Mouse (Mus musculus): Measurements from ENCODE around the gene Limk2.

Gene Limk2

DNA sequence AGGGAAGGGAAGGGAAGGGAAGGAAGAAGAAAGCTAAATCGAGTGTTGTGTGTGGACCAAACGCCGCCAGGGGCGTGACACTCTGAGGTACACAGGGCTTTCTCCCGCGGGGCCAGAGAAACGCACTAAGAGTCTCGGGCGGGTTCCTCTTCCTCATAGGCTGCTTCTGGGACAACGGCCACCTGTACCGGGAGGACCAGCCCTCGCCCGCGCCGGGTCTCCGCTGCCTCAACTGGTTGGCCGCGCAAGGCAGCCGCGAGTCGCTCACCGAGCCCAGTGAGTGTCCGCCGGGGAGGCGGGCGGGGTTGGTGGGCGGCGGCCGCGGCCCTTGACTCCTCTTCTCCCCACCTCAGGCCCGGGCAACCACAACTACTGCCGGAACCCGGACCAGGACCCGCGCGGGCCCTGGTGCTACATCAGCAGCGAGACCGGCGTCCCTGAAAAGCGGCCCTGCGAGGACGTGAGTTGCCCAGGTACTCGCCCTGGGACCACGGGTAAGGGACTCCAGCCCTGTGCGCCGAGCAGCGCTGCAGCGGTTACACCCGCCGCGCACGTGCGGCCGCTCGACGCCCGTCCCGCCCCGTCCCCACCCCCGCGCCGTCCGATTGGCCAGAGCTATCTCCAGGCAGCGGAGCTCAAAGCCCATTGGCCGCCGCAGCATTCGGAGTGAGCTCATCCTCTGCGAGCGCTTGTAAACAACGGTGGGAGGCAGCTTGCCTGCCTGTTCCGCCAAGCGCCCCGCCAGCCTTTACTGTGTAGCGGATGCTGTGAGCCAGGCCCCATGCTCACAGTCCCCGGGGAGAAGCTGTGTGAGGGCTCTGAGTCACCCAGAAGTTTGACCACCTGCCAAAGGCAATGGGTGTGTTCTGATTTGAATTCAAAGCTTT is 77.0 kb downstream of the Limk2 start:
- DNase-seq = peak; percentile 91 to 97

DNA sequence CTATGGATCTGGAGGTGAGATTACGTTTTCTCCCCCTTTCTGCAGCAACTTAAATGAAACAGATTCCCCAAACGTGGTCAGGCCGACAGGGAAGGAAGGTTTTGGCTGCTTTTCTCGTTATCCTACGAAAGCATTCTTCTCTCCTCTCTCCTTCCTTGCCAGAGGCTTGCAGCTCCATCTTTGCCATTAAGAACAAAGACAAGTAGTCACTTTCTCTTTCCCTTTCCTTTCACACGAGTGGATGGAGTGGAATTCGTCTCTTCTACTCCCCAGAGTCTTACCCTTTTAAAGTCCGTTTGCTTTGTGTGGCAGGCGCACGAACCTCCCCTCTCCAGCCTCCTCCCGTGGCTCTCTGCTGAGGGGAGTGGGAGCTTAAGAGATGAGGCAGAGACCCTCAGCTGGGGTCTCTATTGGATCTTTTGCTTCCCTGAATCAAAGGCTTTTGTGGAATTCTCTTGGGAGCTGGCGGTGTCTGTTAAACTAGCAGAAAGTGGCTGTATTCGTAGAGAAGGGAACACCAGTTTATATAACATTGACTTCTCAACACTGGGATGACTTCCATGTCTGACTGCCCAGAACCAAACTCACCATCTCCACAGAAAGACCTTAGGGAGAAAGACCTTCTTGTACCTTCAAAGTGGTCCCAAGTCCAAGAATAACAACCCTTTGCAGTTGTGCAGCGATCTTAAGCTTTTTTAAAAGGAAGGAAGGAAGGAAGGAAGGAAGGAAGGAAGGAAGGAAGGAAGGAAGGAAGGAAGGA is 77.8 kb downstream of the Limk2 start:
- DNase-seq = no peak

DNA sequence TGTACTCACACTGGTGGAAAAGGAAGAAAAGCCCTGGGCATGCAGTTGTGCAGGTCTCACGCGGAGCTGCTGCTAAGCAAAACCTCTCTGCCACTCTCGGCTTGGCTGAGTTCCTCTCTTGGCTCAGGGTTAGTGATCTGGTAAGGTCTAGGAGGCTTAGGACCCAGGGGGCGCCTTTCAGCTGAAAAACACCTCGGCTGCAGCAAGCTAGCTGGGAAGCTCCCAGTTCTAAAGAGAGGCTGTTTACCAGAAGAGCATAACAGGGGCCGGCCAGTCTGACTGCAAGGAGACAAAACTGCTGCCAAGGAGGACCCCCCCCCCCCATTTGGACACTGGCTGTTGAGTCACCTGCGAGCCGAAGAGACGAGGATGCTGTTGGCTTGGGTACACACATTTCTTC is 78.4 kb downstream of the Limk2 start:
- DNase-seq = peak; percentile 91 to 92

DNA sequence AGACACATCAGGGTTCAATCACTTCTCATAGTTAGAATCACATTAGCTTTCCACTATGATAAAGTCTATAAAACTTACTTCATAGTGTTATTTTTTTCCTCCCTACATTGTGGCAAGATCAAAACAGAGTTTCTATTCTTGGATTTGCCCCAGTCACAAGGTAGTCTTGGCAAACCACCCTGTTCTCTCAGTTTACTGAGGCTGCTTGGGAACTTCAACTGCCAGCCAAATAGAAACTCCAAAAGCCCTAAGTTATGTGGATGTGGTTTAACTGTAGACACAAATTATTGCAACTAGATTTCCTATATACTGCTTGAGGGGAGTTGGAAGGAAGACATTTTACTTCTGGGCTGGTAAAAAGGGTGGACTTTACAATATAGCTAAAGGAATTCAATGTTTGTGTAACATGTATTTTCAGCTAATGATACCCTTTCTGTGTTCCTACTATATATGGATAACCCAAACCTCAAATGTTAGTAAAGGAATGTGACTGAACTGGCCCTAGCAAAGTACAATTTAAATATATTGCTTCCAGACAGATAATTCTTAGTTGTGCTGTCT is 79.0 kb downstream of the Limk2 start, which contains the start of gene Pik3ip1:
Gene Pik3ip1 (plus strand): TSS at position 511 of the 561 bp plus-strand sequence.
- DNase-seq = peak in 1 of 2 experiments; percentile 22

DNA sequence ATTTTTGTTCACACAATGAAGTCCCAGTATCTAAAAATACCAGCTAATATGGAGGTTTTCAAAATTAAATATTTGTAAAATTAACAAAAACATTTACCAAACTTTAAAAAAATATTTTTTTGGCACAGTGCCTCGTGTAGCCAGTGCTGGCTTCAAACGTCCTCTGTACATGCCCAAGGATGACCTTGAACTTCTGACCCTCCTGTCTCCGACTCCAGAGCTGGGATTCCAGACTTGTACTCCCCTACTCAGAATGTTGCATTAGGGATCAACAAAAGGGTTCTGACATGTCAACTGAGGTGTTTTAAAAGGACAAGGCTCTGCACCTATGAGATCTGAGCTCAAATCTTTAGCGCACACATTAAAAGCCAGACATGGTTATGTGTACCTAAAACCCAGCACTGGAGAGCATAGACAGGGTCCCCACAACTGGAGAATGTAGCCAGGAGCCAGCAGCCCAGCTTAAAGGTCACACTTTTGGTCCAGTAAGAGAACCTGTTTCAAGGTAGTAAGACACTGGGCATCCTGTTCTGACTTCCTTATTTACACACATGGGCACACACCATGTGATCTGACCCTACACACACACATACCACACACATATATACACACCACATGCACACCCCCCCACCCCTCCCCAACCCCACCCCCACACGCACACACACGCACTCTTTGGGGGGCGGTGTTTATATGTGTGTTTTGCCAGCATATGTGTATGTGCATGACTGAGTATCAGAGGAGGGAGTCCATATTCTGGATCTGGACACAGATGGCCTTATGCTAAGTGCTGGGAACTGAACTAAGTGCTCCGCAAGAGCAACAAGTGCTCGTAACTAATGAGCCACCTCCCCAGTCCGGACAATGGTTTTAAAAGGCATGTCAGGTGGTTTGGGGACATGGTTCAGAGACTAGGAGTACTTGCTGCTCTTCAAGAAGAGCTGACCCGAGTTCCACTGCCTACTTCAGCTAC is 79.9 kb downstream of the Limk2 start:
- no peak for DNase-seq

DNA sequence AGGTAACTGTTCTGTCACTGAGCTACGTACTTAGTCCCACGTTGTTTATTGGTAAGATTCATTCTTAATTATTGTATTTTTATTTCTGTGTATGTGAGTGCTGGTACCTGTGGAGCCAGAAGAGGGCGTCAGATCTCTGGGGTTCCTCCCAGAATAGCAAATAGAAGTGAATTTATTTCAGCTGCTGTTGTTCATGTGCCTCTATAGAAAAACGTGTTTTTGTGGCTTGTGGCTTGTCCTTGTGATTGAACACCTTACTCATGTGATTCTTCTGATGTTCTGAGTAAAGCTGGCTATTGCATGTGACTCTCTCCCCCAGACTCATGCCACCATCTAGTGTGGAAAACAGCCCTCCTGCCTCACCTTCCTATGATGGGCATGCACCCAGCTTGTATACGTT is 80.7 kb downstream of the Limk2 start:
- DNase-seq = no peak

DNA sequence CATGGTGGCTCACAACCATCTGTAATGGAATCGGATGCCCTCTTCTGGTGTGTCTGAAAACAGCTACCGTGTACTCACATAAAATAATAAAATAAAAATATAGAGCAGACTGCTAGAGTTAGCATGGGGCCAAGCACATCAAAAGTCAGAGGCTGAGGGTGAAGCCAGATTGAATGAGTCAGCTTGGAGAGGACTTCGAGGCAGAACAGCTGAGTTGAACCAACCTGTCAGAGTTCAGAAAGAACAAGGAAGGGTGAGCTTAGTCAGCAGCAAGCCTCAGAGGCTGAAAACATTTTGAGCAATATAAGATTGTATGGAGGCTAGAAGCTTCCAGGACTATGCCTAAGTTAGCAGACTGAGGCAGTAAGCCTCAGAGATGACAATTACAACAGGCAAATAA is 90.7 kb downstream of the Limk2 start:
- no peak for DNase-seq

DNA sequence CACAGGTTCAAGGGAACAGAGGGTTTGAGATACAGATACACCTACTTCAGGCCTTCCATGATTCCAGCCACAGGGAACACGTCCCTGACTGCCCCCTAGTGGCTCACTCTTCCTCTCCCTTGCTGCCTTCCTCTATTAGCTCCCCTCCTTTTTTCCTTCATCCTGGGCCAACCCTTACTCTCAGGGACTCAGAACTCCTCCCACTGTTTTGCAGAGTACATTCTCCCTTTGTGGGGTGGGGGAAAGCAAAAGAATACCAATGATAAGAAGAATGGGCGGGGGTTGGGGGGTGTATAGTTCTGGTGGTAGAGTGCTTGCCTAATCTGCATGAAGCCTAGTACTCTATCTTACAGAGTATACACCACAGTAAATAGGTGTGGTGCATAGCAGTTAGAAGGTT is 94.8 kb downstream of the Limk2 start:
- DNase-seq = peak; percentile 82 to 87

DNA sequence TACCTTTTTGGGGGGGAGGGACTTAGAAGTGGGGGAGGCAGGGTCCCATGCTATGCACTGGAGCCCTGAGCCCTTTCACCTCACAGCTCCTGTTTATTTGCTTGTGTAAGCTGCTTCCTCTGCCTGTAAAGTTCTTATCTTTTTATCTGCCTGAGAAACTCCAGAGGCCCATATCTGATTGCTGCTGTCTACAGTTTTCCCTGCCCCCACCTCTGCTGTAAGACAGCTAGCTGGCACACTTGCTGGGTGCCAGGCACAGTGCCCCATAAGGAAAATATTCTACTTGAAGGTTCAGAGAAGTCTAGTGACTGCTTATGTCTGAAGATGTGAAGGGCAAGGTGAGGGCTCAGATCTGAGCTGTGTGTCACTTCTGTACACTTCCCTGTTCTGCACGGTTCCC is 95.7 kb downstream of the Limk2 start:
- DNase-seq = no peak

DNA sequence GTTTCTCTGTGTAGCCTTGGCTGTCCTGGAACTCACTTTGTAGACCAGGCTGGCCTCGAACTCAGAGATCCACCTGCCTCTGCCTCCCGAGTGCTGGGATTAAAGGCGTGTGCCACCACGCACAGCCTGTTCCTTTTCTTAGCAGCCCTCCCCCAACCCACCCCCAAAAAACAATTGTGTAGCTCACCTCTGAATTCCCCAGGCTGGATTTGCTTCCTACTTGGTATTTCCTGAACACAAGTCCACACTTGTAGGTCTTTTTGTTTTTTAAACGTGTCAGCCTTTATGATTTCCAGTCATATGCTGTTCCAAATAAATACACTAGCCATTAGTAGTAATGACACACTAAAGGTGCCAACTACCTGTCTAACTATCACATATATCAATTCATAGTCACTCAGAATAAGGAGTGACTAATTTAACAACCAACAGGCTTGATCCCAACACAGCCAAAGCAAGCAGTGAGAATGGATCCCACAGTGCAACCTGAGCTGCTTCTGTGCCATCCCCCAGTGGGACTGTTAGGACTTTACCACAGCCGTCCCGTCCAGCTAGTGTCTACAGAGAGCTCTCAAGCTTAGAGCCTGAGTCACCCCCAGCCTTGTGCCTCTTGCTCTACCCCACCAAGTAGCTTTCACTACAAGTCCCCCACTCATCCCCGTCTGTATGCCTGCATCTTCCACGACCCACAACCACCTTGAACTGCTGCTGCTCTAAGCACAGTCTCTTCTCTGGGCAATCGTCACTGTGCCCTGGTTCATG is 97.2 kb downstream of the Limk2 start:
- no peak for DNase-seq

DNA sequence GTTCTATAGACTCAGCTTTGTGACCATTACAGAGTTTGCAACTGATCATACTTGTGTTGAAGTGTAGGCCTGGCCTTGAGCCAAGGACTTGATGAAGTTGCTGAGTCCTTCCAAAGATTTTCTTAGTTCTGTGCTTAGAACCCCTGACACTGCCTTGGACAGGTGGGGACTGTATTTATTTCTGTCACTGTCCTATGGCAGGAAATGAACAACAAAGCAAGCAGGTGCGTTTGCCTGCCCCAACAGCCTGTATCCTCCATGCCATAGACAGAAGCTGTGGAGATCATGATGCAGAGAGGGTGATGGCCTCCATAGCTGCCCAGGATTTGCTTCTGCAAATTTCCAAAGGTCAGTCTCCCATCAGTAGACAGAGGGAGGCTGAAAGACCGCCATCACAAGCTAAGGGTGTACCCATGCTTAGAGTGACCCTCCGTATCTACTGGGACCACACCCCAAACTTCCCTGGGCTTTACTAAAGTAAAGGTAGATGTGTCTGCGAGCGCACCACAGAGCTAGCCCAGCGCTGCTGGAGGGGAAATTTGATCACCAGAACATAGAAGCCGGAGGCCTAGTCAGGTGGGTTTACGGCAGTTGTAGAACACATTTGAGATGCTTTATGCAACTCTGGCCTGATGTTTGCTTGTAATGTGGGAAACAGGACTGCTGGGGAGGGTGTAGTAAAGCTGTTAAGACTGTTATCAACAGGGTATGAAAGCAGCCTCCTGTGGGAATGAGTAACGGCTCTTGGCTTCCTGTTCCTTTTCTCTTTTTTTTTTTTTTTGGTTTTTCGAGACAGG is 98.0 kb downstream of the Limk2 start:
- no peak for DNase-seq

DNA sequence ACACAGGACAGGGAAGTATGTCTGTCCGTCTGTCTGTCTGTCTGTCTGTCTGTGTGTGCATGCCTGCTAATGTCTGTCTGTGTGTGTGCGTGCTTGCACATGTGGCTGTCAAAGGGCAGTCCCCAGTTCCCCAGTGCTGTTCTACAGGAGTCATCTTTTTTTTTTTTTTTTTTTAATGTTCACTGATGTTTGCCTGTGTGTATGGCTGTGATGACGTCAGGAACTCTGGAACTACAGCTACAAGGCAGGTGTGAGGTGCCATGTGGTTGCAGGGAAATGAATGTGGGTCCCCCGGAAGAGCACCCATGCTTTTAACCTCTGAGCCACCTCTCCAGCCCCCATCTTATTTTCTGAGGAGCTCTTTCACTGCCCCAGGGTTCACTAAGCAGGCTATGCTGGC is 99.1 kb downstream of the Limk2 start:
- no peak for DNase-seq

DNA sequence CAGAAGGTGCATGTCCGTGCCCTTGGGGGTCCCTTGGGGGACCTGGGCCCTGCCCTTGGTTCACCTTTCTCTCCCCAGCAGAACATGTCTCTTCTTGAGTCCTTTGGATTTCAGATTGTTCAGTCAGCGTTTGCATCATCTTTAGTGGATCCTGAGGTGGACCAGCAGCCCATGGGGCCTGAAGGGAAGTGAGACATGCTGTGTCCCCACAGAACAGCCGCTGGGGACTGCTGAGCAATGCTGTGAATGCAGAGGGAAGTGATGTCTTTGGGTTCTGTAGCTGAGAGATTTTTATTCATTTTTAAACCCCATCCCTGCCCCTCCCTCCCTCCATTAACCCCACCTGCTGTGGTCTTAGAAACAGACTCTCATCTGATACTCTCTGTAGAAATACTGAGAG is 101.1 kb downstream of the Limk2 start:
- no peak for DNase-seq

DNA sequence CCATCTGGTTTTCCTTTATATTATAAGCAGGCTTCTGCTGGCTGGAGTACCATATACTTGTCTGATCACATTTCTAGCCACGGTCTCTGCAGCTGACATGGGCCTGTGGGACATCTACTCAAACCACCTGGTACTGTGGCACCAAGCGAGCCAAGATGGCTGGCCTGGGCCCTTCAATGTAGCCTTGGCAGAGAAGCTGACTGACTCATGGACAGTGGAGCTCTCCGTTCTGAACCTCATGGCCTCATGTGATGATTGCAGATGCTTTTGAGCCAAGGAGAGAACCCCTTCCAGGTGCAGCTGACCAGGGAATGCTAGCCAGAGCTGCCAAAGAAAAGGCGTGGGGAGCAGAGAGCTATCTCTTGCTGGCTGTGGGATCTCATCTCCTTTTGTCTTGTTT is 103.2 kb downstream of the Limk2 start:
- no peak for DNase-seq

DNA sequence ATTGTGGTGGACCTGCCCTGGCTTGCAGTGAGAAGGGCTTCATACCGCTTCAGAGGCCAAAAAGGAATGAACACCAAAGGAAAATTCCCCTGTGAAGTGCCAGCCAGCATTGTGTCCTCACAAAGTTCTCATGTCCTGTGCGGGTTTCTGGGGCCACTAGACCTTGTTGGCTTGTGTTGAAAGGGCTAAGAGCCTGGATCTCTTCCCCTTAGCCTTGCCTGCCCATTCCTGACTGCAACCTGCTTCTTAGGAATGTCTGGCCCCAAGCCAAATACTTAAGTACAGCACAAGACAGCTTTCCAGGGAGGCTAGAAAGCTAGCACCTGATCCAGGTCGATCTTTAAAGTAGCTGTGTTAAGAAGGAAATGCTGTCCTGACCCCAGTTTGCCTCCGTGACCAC is 106.2 kb downstream of the Limk2 start:
- DNase-seq = peak; percentile 49 to 60

DNA sequence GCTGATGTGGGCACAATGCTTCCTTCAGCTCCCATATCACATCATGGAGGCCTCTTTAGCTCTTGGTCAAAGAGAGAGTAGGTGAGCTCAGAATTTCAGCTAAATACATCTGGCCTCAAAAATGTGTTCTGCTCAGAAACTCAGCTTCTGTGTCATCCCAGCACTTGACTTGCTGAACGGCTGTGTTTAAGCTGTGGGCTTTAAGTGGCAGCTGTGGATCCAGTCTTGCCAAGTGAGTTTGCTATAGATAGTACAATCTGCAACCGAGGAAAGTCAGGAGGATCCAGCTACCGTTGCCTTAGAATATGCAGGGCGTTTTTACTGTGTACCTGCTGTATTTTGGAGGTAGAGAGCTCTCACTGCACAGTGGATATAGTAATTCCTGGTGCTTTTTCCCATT is 106.6 kb downstream of the Limk2 start:
- no peak for DNase-seq

DNA sequence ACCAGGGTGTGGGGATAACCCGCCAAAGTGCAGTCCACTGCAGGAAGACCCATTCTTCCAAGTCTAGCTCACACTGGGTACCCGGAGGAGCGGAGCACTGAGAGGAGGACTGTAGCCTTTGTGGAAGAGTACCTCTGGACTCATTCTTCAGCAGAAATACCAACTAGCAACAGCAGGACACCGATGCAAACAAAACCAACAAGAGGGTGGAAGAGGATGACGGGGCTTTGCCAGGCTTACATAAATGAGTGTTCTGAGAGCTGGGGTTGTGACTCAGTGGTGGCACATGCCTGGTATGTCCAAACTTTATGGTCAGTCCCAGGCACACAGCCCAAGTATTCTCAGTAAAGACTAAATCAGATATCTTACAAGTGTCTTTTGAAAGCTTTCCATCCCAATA is 107.9 kb downstream of the Limk2 start:
- DNase-seq = no peak

DNA sequence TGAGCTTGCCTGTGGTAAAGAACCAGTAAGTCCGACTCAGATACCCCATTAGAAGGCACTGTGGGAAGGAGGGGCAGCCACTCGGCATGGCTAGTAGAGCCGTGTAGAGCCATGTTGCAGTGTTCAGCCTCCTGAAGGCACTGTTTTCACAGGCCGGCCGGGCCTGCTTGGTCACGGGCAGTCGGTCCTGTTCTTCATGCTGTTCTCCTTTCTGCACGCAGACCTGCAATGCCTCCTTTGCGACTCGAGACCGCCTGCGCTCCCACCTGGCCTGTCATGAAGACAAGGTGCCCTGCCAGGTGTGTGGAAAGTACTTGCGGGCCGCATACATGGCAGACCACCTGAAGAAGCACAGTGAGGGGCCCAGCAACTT is 110.2 kb downstream of the Limk2 start:
- peak in 1 of 2 experiments; percentile 28 for DNase-seq

DNA sequence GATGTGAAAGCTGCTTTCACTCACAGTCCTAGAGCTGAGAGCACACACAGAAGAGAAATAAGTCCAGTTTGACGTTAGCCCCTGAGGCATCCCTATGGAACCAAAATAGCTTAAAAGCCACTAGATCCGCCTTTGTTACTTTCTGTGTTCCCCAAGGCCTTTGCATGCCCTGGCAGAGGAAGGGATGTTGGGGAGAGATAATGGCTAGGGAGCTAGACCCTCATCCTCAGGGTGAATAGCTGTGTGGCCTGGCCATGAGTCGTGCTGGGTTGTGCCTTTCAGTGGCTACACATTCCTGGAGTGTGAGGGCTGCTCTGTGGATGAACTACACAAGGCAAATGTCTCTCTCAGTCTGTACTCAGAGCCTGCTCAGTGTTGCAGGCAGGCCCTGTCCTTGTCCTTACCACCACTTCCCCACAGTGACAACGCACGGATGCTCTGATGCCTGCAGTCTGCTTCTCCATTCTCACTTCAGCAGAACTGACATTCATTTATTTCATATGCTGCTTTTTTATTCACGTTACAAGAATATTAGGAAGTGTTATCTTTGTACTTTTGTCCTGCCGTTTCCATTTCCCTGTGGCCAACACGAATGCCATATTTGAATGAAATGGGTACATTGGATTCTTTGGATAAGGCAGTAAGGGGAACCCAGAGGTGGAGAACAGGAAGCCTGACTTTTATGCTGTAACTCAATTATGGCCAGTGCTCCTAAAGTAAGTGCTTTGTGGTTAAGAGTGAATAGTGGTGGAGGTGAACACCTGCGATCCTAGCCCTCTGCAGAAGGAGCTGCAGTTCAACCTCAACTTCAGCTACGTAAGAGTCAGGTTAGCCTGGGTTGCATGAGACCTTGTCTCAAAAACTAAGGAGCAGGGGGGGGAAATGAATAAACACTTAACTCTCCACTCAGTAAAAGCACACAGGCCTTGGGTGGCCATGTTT is 110.8 kb downstream of the Limk2 start:
- no peak for DNase-seq

DNA sequence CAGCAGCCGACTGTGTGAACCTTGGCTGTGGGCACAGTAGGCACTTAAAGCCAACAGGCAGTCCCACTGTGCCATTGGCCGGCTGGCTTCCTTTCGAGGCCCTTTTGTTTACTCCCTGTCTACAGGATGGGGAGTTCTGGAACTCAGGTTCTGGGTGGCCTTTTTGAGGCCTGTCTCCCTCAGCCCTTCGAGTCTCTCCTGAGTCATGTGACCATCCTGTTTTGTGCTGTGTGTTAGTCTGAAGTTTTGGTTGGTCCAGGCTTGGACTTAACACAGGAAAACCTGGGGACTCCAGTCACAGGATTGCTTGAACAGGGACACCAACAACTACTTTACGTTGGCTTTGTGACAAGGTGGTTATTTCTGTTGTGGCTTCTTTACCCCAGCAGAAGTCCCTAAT is 112.9 kb downstream of the Limk2 start:
- DNase-seq = no peak

Measured in kidney, postnatal 25 days (tissue).